Mouse (Mus musculus) 3T3-L1 (cell line): Measurements from ENCODE around the gene Elfn1.
A peak's percentile ranks its signal among the peaks of the same experiment; 100 is the strongest.
"Not testable (repeated sequence)": the region's sequence is repeated elsewhere in the genome, so short reads cannot be mapped to it uniquely, and the experiment has no call there.

Source experiments
- DNase-seq: peaks from one replicate; pipeline ENCODE4 v3.0.0-alpha.2; 2015; ENCODE audit warnings: low read depth, low spot score

Gene Elfn1

DNA sequence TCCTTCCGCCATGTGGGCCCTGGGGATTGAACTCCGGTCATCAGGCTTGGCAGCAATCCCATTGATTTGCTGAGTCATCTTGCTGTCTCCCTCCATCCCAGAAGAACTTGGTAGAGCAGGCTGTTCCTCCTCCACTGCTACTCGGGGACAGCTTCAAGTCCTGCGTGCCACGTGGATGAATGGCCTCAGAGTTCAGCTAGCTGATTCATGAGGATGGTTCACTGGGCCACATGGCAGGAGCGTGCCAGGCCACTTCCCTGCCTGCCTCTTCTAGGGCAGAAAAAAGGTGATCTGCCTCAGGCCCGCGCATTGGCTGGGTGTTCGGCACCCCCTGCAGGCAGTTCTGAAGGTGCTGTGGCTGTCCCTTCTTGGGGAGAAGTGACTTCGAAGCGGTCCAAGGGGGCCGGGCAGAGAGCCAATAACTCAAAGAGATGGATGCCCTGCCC, 62.5 kb downstream of the Elfn1 start:
- DNase-seq, result peak; percentile 81

DNA sequence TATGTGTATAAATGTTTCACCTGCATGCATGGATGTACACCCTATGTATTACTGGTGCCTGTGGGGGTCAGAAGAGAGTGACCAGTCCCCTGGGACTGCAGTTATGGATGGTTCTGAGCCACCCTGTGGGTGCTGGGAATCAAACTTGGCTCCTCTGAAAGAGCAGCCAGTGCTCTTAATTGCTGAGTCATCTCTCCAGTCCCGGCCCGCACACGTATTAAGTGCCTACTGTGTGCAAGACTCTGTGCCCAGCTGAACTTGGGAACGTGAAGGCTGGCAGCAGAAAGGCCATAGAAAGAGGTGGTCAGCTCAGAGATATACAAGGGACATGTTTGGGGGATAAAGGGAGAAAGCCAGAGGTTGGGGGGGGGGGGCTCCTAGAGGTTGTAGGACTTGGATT, 68.8 kb downstream of the Elfn1 start:
- DNase-seq, result no peak

DNA sequence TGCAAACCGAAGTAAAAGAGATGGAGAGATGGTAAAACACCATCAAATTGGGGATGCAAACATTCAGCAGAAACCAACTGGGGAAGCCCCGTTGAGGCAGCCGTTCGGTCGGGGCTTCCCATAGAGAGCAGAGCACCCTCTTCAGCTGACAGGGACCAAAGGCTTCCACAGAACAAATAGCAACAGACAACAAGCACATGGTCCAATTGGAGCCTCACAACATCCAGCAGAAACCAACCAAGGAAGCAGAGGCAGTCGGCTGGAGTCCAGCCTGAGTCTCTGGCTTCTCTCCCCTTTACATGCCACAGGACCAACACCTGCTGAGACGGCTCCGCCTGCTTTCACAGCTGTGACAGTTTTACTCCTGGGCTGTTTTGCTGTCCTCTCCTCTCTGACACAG, 69.7 kb downstream of the Elfn1 start:
- no peak for DNase-seq

DNA sequence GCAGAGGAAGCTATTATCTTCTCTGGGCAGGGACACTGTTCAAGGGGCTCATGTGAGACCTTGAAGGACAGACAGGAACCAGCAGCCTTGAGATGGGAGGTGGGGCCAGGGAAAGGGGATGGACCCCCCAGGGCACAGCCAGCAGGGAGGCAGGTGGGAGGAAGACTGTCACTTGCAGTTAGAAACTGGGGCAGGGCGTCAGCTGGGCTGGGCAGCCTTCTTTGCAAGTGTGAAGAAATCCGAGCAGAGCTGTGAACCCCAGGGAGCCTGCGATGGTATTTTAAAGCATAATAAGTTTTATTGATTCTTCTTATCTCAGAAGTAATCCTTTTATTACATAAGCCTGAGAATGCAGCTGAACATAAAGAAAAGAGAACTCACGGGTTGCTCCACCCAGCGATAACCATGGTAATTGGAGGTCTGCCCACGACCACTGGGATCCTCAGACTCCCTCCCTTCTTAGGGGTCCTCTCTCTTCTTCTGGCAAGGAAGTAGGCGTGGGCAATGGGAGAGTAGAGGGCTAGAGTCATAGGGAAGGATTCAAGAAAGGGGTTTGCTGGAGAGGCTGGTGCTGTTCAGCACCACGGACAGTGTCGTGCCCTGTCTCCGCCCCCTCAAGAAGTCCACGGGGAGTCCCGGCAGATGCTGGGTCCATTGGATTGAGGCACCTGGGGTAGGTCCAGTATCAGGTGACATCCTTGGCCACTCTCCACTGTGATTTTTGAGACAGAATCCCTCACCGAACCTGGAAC, 71.0 kb downstream of the Elfn1 start:
- DNase-seq, result peak; percentile 19

DNA sequence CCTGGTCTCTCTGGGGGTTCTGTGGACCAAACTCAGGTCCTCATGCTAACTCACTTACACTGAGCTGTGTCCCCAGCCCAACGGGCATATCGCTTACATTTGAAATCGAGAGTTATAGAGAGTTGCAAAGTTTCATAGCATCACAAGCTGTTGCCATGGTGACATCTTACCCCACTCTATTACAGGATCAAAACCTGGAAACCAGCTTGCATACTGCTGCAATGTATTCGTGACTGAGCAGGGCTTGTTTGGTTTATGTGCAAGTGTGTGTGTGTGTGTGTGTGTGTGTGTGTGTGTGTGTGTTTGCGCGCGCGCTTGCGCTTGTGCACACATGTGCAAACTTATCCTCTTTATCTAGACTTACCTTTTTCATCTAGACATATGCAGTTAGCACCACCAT, 71.6 kb downstream of the Elfn1 start:
- no peak for DNase-seq

DNA sequence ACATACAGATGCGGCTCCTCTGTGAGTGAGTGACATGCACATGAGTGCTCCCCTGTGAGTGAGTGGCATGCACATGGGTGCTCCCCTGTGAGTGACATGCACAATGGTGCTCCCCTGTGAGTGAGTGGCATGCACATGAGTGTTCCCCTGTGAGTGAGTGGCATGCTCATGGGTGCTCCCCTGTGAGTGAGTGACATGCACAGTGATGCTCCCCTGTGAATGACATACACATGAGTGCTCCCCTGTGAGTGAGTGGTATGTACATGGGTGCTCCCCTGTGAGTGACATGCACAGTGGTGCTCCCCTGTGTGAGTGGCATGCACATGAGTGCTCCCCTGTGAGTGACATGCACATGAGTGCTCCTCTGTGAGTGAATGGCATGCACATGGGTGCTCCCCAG, 74.2 kb downstream of the Elfn1 start:
- DNase-seq, result peak; percentile 37

DNA sequence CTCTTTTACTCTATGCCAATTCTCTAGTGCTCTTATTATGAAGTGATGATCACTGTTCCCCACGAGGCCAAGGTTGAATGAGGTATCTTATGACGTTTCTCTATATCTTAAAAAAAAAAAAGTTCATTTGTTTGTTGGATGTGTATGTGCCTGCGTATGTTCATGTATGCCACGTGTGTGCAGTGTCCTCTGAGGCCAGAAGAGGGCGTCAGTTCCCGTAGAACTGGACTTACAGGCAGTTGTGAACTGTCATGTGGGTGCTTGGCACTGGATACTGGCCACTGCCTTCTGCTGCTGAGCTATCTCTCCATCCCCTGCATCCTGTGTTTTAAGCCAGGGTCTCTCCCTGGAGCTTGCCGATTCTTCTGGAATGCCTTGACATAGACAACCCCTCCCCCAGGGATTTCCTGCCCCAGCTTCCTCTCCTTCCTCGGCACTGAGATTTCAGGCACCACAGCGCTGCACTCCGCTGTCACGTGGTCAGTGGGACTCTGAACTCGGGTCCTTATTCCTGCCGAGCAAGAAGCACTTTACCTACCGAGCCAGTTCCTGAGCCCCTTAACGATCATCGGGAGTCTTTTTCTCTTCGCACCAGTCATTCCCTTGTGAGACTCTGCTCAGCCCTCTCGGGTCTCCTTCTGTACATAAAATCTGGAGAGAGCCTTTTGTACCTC, 77.5 kb downstream of the Elfn1 start:
- DNase-seq, result no peak

DNA sequence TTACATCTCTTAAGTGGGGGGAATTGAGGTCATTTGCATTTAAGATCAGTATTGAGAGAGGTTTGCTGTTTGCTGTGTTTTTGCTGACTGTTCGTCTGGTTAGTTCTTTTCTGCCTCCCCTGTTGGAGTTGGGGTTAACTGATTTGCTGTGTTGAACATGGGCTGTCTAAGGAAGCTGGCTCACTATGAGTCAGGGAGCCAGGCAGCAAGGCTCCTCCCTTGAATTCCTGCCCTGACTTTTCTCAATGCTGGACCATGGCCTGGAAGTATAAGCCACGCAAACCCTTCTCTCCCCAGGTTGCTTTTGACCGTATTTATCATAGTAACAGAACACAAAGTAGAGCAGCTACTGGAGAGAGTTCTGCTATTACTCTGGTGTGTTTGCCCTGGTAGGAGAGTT, 83.8 kb downstream of the Elfn1 start:
- DNase-seq, result peak; percentile 59

DNA sequence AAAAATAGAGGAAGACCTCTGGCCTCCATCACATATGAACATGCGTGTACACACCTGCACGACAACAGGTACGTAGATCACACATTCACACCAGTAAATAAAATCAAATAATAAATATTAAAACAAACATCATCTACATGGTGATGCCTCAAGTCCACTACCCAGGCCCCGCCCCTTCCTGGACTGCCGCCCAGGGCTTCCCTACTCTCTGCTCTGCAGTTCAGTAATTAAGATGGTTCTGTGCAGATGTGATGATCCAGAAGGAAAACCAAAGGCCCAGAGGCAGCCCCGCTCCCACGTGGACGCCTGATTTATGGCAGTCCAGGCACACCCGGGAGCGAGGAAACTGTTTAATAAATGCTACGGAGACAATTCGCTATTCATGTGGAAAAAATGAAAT, 90.6 kb downstream of the Elfn1 start:
- DNase-seq, result not testable (repeated sequence)

DNA sequence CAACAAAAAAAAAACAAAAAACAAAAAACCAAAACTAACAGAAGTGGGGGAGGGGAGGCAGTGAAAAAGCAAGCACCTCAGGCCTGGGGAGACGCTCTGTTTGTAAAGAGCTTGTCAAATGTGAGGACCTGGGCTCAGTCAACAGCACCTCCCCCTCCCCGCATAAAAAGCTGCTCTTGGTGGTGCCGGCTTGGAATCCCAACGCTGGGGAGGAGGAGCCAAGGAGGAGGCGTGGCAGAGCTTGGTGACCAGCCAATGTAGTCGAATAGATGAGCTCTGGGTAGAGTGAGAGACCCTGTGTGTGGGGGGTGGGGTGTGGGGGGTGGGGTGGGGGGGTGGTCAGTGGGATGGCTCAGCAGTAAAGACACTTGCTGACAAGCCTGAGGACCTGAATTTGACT, 91.2 kb downstream of the Elfn1 start:
- no peak for DNase-seq

DNA sequence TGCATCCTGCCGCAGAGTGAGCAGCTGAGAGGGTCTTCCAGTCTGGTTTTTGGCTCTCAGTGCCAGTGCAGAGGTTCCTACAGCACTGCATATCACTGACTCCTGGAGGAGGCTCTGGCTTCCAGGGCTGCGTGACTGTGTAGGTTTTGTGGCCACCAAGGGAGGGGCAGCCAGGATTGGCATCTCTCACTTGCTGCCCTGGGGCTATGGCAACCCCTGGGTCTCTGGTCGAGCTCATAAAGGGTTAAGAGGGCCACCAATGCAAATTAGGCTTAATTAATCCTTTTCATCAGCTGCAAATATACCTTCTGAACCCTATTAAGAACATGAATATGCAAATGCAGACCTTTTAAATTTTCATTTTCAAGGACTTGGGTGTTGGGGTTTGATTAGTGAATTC, 94.8 kb downstream of the Elfn1 start:
- no peak for DNase-seq

DNA sequence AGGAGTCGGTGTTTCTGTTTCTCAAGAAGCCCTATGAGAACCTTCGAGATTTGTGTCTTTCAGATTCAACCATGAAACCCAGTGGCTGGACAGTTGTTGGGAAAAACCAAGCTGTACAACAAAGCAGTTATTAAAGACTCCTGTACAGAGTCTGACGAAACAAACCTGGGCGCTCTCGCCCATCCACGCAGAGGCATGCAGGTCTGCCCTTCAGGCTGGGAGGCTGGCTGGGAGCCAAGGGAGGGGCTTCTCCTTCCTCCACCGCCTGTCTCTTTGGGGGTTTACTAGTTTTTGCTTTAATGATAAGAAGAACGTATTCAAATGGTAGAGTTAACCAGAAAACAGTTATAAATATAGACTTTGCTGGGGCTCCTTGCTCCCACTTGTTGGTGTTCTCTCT, 99.1 kb downstream of the Elfn1 start:
- no peak for DNase-seq

DNA sequence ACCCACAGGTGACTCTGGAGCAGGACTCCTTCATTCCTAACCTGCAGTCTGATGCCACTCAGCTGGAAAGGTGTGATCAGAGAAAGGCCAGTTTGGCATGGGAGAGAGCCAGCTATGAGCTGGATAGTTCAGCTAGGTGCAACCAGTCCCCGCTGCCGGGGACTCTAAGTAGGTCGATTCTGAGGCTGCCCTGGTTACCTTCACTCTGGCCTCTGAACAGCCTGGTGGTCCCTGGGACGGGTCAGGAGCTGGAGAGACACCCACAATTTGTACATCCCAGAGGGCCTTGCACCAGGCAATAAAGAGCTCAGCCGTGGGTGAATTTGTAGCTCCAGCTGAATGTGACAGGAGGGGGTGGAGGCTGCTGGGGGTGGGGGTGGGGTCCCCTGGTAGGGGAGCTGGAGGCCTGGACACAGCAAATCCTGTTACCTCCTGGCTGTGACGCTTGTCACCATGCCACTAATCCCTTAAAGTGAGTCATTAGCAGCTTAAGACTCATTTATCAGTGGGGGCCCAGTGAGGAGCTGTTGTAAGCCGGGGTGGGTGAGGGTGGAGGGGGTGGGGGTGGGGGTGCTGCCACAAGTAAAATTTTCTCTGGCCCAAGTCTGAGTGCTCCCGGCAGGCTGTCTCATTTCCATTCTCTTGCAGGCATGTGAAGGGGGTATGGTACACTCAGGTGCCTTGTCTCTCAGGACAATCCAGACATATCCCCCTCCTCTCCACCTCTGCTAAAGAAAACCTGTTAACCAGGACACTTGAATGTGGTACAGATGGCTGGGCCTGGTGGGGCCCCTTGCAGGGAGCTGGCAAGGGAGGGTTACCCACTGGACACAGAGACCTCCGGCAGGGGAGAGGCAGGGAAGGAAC, 100.1 kb downstream of the Elfn1 start:
- DNase-seq, result no peak

DNA sequence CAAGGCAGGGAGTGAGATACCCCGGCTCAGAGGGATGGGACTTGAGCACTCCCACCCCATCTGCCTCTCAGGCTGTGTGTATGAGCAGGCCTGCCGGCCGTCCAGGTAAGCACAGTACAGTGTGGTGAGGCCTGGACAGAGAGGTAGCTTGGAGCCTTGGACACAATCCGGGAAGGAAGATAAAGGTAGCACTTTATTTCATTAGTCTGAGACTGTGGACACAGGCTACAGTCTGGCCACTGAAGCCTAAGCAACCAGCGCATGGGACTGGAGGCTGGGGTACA, 100.7 kb downstream of the Elfn1 start:
- no peak for DNase-seq

DNA sequence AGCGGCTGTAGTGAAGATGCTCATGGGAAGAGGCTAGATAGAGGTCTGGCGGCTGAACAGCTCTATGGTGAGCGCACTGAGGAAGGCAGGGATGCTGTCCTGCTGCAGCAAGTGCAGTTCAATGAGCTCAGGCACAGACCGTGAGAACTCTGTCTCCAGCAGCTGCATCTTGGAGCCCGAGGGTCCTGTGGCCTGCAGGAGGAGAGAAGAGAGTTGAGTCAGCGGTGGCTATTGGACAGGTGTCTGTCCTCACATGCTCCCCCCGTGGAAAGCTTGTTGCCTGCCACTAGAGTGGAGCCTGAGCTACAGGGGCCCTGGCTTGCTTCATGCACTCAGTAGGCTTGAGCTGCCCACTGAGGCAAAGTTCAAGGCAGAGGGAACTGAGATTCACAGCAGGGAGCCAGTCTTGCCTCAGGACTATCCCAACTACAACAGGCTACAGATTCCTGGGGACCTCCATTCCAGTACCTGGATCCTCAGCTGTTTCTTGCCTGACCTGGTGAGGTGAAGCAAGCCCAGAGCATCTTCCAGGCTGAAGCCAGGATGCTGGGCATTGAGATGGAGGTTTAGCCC, 101.4 kb downstream of the Elfn1 start:
- DNase-seq, result no peak

DNA sequence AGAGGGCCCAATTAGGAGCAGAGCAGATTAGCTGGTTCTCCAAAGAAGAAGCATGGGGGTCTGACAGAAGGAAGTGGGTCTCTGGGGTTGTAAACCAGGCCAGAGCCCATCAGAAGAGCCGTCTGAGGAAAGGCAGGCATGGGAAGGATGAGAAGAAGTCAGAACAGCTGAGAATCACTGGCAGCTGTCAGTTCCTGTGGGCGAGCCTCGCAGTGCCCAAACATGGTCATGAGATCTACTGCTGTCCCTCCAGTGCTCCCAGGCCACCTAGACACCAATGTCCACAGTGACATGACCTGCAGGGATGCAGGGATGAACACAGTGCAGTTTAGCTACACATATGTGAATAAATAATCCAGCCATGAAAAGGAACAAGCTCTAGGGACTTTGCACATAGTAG, 102.7 kb downstream of the Elfn1 start:
- DNase-seq, result no peak

DNA sequence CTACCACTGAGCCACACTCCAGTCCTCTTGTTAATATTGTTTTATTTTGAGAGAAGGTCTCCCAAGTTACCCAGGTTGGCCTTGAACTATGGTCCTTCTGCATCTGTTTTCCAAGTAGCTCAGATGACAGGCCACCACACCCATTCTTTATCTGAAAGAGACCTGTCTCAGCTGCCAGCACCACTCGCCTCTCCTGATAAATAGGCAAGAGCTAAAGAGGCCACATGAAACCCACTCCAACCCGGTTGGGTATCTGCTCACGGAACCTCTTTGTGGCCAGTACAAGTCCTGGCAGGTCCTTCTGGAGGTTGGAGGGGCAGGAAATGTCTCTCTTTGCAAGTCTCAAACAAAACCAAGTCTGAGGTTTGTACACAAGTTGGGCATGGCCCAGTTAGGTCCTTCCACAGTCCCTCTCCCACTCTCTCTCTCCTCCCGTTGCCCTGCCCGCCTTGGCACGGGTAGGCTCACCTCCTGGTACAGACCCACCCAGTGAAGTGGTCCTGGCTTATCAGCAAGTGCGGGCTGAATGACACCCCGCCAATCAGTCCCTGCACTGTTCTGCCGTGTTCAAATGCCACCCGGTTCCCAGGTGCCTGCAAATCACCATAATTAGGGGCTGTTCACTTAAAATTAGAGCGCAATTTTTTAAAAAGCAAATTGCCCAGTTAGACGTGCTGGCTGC, 104.7 kb downstream of the Elfn1 start:
- DNase-seq, result no peak

DNA sequence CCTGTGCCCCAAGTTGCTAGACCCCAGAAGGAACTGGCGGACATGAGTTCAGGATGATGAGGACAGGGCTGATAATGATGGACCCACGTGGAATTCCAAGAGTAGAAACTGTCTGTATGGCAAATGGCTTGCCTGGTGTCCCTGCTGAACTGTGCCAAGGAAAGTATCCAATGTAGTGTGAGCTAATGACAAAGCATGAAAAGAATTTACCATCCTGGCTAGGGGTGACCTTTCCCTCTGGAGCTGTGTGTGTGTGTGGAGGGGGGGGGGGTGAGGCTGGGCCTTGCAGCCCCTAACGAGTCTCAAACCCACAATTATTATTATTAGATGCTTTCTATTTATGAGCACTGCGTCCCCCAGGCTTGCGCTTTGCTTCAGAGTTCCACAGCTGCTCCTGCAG, 105.9 kb downstream of the Elfn1 start:
- DNase-seq, result peak; percentile 73

DNA sequence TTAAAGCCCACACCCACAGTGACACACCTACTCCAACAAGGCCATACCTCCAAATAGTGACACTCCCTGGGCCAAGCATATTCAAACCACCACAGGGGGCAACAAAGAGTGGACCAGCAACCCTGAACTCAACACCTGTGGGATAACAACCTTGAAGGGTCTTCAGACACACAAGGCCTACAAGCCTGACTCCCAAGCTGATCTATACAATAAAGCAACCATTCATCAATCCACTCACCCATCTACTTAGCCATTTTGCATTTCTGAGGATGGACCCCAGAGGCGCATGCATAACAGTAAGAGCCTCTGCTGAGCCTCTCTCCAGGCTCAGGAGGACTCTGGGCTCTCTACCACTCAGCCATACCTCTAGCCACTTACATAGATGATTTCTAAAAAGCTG, 109.2 kb downstream of the Elfn1 start:
- no peak for DNase-seq

DNA sequence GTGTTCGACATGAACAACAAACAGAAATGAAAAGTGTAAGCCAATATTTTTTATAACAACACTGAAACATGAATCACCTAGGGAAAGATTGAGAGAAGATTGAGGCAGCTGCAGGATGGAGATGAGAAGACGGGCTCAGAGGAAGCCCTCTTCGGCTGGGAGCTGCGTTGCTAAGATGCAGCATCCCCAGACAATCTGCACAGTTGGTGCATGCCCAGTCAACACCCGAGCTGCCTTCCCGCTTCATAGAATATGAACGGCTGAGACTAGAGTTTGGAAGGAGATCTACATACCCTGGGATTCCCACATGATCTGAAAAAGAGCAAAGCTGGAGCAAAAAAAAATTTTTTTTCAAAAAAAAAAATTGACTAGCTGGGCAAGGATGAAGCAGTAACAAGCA, 111.0 kb downstream of the Elfn1 start:
- no peak for DNase-seq

DNA sequence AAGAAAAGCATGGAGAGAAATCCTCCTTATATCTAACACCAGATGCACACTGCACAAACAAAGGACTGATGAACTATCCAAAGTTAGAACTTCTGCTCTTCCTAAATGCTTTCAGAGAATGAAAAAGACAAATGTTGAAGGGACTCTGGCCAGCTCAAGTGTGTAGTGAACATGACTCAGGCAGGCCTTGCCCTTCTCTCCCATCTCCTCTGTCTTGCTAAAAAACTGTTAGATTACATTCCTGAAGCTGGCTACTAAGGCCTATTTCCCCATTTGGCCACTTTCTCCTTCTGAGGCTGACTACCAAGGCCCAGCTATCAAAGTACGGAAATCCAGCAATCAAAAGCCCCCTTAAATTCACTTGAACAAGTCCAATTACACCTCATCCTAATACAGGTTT, 111.9 kb downstream of the Elfn1 start:
- DNase-seq, result peak; percentile 64

DNA sequence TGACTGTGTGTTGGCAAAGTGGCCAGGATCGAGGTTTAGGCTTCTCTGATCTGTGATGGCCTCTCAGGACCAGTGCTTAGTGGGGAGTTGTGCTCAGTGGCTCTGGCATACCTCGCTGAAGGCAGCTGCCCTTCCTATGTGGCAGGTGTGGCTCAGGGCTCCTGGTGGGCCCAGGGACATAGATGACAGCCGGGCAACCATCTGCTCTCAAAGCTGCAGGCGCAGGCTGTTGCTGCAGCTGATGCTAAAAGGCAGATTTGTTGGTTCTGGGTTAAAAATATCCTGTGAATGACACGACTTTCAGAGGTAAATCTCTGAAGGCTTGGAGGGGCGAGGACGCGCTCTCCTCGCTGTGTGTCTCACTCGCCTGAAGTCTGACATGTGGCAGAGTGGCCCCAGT, 114.0 kb downstream of the Elfn1 start:
- no peak for DNase-seq
